Mouse (Mus musculus) Patski (cell line): Measurements from ENCODE around the gene Mgarp. TPM values are rescaled to one million over a fixed set of nuclear protein-coding genes. Genes with fewer than 3 reads are reported as not detected.

ENCODE experiments used
- ATAC-seq: fragments of 100-300 bp; one replicate; pipeline ENCODE4 v1.8.0; 2021
- CTCF ChIA-PET: fragments of 350-600 bp; sonication (Branson Sonifier 250); formaldehyde crosslinking; loops from one replicate; lab custom pipeline; 2022; ENCODE audit warnings: inconsistent platforms; lab: Charles Lee
- POLR2A ChIA-PET: fragments of 350-600 bp; sonication (Branson Sonifier 250); formaldehyde crosslinking; loops from one replicate; lab custom pipeline; 2022; ENCODE audit warnings: antibody characterized with exemption, inconsistent platforms; lab: Charles Lee
- DNase-seq: peaks from one replicate; pipeline ENCODE4 v3.0.0-alpha.2; 2011; ENCODE audit warnings: low read depth, low spot score
- H3K27me3 ChIP-seq: fragments of 371-371 bp; one replicate; pipeline ENCODE4 v1.5.1; 2021
- CTCF ChIP-seq: fragments of 100-300 bp; IDR thresholded peaks from one replicate; pipeline ENCODE4 v1.5.1; 2021
- in situ Hi-C: fragments of 300-500 bp; cut with MboI; formaldehyde crosslinking; loops from 3 replicates; pipeline ENCODE4 v1.11.1; 2018; ENCODE audit warnings: low pct_unique_long_range_greater_than_20kb, mixed read lengths
- polyA plus RNA-seq: library from polyadenylated mRNA; unstranded; gene quantifications from one replicate; pipeline ENCODE4 v1.2.3, GENCODE M21; 2021

Gene Mgarp
- polyA plus RNA-seq, 1 experiment from 2014 or later = 0.85 TPM

DNA sequence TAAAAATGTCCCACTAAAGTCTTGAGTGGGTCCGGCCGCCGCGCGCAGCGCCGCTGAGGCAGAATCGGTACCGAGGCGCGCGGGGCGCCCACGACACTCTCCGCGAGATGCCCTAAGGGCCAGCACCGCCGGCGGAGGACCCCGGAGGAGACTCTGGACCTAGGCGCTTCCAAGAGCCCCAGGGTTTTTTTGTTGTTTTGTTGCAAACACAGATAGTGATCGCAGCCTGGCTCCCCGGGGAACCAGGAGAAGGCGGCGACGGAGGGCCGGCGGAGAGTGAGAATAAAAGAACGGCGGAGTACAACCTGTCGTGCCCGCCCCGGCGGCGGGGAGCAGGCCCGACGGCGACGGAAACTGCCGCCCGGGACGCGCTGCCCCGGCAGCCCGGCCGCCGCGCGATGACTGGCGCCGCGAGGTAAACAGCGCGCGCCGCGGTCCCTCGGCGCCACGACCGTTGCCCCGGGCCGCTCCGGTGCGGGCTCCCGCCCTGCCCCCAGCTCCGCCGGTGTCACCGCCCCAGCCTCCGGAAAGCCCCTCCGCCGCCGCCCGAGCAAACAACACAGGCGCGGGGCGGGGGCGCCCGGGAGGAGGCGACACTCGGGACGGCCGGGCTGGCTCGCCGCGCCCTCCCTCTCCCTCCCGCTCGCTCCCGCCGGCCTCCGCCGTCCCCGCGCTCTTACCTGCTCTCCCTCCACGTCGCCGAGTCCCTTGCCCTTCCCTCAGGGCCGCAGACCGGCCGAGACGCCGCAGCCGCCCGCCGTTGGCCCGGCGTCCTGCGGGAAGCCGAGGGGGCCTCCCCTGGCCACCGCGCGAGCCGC is 56.6 kb downstream of the Mgarp start:
- H3K27me3 ChIP-seq = no peaks in the 10 kb centered on the region
- DNase-seq (no peak), ATAC-seq (peak; percentile 13)
- TF ChIP-seq CTCF = no peak
- CTCF ChIA-PET = interaction anchor here (1.8 kb wide), 1 partner anchor 35 kb away, joined by 3 read pairs; no protein-coding TSS in a partner anchor
- POLR2A ChIA-PET = interaction anchor here (0.6 kb wide), 1 partner anchor 69 kb away, joined by 4 read pairs; no protein-coding TSS in a partner anchor
- in situ Hi-C loops = loop anchor here (25.0 kb wide), 1 partner anchor 903 kb away; the partner anchor contains the start of gene Slc7a11

DNA sequence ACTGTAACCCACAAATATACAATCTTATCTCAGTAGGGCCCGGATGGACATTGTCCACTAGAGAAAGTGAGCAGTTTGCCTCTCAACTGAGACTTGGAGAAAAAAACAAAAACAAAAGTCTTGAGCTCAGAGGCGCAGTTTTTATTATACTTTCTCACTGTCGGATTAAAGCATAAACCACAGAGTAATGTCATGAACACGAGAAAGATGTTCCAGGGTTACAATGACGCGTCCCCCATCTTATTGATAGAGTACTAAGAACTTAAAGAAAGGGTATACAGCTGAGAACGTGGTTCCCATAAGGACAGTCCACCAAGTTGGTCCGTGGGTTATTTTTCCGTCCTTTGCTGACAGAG is 57.2 kb downstream of the Mgarp start:
- in situ Hi-C loops = loop anchor here (25.0 kb wide), 1 partner anchor 902 kb away; the partner anchor contains the start of gene Slc7a11
- no peak for ATAC-seq
- TF ChIP-seq CTCF = no peak
- no peak for DNase-seq
- ChIA-PET POLR2A (no interaction called here), CTCF (interaction anchor here (1.8 kb wide), 1 partner anchor 35 kb away, joined by 3 read pairs; no protein-coding TSS in a partner anchor)
- no peaks in the 10 kb centered on the region for H3K27me3 ChIP-seq

Other genes starting within 250 kb of the Mgarp start
- 36.1 TPM for gene Noct, start 172.3 kb downstream of the Mgarp start, polyA plus RNA-seq
- gene Elf2, start 56.1 kb downstream of the Mgarp start, polyA plus RNA-seq = 69.6 TPM
- gene Ndufc1, start 12.2 kb upstream of the Mgarp start, polyA plus RNA-seq = 652 TPM
- 65.0 TPM for gene Naa15, start 18.4 kb upstream of the Mgarp start, polyA plus RNA-seq
- gene Rab33b, start 87.2 kb upstream of the Mgarp start, polyA plus RNA-seq = 20.6 TPM
- gene Setd7, start 164.1 kb upstream of the Mgarp start, polyA plus RNA-seq = 76.5 TPM